Mouse (Mus musculus) liver, embryonic 11.5 days (tissue): ENCODE measurements around the gene Olfr829. TPM values are rescaled to one million over a fixed set of nuclear protein-coding genes. Genes with fewer than 3 reads are reported as not detected.
"Not testable (repeated sequence)": the region's sequence is repeated elsewhere in the genome, so short reads cannot be mapped to it uniquely, and the experiment has no call there.

Experiments
- ATAC-seq: fragments of 200-750 bp; cut with Nextera tagmentation; replicated peaks from 2 replicates; pipeline ENCODE4 v1.8.0; 2017; ENCODE audit warnings: moderate number of reproducible peaks, mild to moderate bottlenecking, moderate TSS enrichment, moderate library complexity; ENCODE audit not compliant: low FRiP score
- DNase-seq: peaks from one replicate; pipeline ENCODE4 v3.0.0-alpha.2; 2017; ENCODE audit warnings: low spot score
- H3K27ac ChIP-seq: fragments of 300-500 bp; sonication (generic); 2 replicates; pipeline ENCODE4 v1.5.1; 2014; ENCODE audit warnings: mild to moderate bottlenecking, low read depth, low read length, control low read depth
- H3K27me3 ChIP-seq: fragments of 300-500 bp; sonication (generic); replicated peaks from 2 replicates; pipeline ENCODE4 v1.6.1; 2014; ENCODE audit warnings: low read length, mixed read lengths; ENCODE audit not compliant: control insufficient read depth, insufficient read depth
- H3K36me3 ChIP-seq: fragments of 300-500 bp; sonication (generic); 2 replicates; pipeline ENCODE4 v1.6.1; 2014; ENCODE audit warnings: mild to moderate bottlenecking, low read length, moderate library complexity, mixed read lengths; ENCODE audit not compliant: control insufficient read depth, insufficient read depth
- H3K4me1 ChIP-seq: fragments of 300-500 bp; sonication (generic); replicated peaks from 2 replicates; pipeline ENCODE4 v1.6.1; 2014; ENCODE audit warnings: low read length, mixed read lengths; ENCODE audit not compliant: control insufficient read depth, insufficient read depth
- H3K4me2 ChIP-seq: fragments of 300-500 bp; sonication (generic); 2 replicates; pipeline ENCODE4 v1.6.1; 2014; ENCODE audit warnings: mild to moderate bottlenecking, control low read depth, moderate library complexity
- H3K4me3 ChIP-seq: fragments of 300-500 bp; sonication (generic); 2 replicates; pipeline ENCODE4 v1.5.1; 2014; ENCODE audit warnings: low read depth, low read length, control low read depth
- H3K9ac ChIP-seq: fragments of 300-500 bp; sonication (generic); 2 replicates; pipeline ENCODE4 v1.6.1; 2014; ENCODE audit warnings: low read depth, low read length, control low read depth
- H3K9me3 ChIP-seq: fragments of 300-500 bp; sonication (generic); 2 replicates; pipeline ENCODE4 v1.6.1; 2016; ENCODE audit warnings: low read length, inconsistent platforms, mixed read lengths; ENCODE audit not compliant: control insufficient read depth
- WGBS: fragments of 180-500 bp; shearing (Covaris S2); extraction: QIAGEN DNeasy Blood & Tissue Kit; methylation state at CpG from one replicate; pipeline ENCODE4 v1.1.7; 2014; 5-methylcytosine and 5-hydroxymethylcytosine counted together
- polyA plus RNA-seq: library from polyadenylated mRNA; unstranded; fragments of >200 nt; fragmentation: Nextera tagmentation; extraction: Ambion mirVana; gene quantifications from 2 replicates; pipeline ENCODE4 v1.2.1, GENCODE M21; 2014

Olfr829 gene
- not detected in 2 replicates for polyA plus RNA-seq

- no peak within 1 kb of the TSS for H3K4me2 ChIP-seq
- H3K4me3 ChIP-seq, result no peak within 1 kb of the TSS
- DNase-seq (no peak), ATAC-seq (no peak)
- 70% methylated on average over 1 of the region's 1 CpGs for WGBS
- H3K9ac ChIP-seq, result no peak within 1 kb of the TSS
- H3K27me3 ChIP-seq, result no peaks in the 10 kb centered on the region
- H3K36me3 ChIP-seq, result no peaks in the 10 kb centered on the region
- no peaks in the 10 kb centered on the region for H3K4me1 ChIP-seq
- no peaks in the 10 kb centered on the region for H3K9me3 ChIP-seq
- H3K27ac ChIP-seq, result no peak within 1 kb of the TSS
Observed at GRCm38 (mm10) chr9:18854633-18855032, at the start of gene Olfr829. Gene Olfr829 (plus strand): TSS chr9:18854933.

- H3K27me3 ChIP-seq, result no peaks in the 10 kb centered on the region
- ATAC-seq (no peak), DNase-seq (no peak)
- no peak within 1 kb of the TSS for H3K4me2 ChIP-seq
- no peak within 1 kb of the TSS for H3K27ac ChIP-seq
- no peaks in the 10 kb centered on the region for H3K4me1 ChIP-seq
- no peak within 1 kb of the TSS for H3K4me3 ChIP-seq
- H3K9me3 ChIP-seq, result no peaks in the 10 kb centered on the region
- H3K9ac ChIP-seq, result no peak within 1 kb of the TSS
- H3K36me3 ChIP-seq, result no peaks in the 10 kb centered on the region
Observed at GRCm38 (mm10) chr9:18819426-18819825, 35.3 kb upstream of the Olfr829 start, which contains the start of gene Olfr828. Gene Olfr828 (minus strand): TSS chr9:18819526.

GRCm38 (mm10) chr9:18874393-18874792 is 19.7 kb downstream of the Olfr829 start, which contains the start of gene Olfr830:
Gene Olfr830 (plus strand): TSS chr9:18874693.
- no peaks in the 10 kb centered on the region for H3K27me3 ChIP-seq
- H3K27ac ChIP-seq, result no peak within 1 kb of the TSS
- H3K9me3 ChIP-seq, result no peaks in the 10 kb centered on the region
- H3K4me3 ChIP-seq, result no peak within 1 kb of the TSS
- H3K4me1 ChIP-seq, result no peaks in the 10 kb centered on the region
- ATAC-seq, result no peak
- H3K4me2 ChIP-seq, result no peak within 1 kb of the TSS
- no peak for DNase-seq
- no peaks in the 10 kb centered on the region for H3K36me3 ChIP-seq
- H3K9ac ChIP-seq, result no peak within 1 kb of the TSS

- not testable (repeated sequence) for H3K27me3 ChIP-seq, H3K36me3 ChIP-seq, H3K9me3 ChIP-seq, H3K27ac ChIP-seq, ATAC-seq, H3K4me1 ChIP-seq, H3K4me2 ChIP-seq, DNase-seq, H3K4me3 ChIP-seq, H3K9ac ChIP-seq
- WGBS, result 77% methylated on average over 2 of the region's 2 CpGs
Observed at GRCm38 (mm10) chr9:18907699-18908098, 53.0 kb downstream of the Olfr829 start.

Other genes with a start within 250 kb of the Olfr829 start
- gene Muc16, start 180.4 kb upstream of the Olfr829 start, polyA plus RNA-seq, result 0.39 and 0.81 TPM in 2 replicates
- gene Olfr24, start 90.9 kb upstream of the Olfr829 start, polyA plus RNA-seq, result not detected in 2 replicates
- gene Olfr828, start 35.4 kb upstream of the Olfr829 start, polyA plus RNA-seq, result not detected in 2 replicates
- not detected in 2 replicates for gene Olfr830, start 19.8 kb downstream of the Olfr829 start, polyA plus RNA-seq
- not detected in 2 replicates for gene Olfr832, start 82.2 kb downstream of the Olfr829 start, polyA plus RNA-seq
- not detected in 2 replicates for gene Olfr834, start 133.1 kb downstream of the Olfr829 start, polyA plus RNA-seq
- gene Olfr835, start 177.8 kb downstream of the Olfr829 start, polyA plus RNA-seq, result not detected in 2 replicates